ENCODE assay signal across 23 mouse cellular contexts in the genomic region with DNA sequence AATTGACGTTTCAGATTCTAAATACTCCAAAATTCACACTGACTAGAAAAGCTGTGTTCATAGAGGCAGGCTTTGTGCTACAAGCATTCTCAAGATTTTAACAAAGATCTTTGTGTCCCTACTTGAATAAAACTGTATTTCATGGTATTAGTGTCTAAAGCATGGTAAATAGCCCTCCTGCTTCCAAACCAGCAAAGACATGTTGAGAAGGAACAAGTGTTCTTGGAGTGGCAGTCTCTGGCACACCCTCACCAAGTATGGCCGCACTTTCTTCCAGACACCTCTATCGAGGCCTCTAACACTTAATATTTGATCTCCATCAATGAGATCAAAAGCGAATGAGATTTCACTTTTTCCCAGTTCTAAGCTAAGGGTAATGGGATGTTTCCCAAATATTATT.
"Had no signal": no experiment of that assay in that cellular context is flagged by ENCODE, and none has a peak within 500 bp of the region (broad histone marks: within the 10 kb centered on the region; RNA-seq: fewer than 3 reads in every experiment).

No protein-coding gene starts in this region.

- H3K9me3 ChIP-seq: heart, embryonic 10.5 days; heart, embryonic 12.5 days; hindbrain, embryonic 13.5 days; hindbrain, embryonic 15.5 days; intestine, embryonic 15.5 days; limb, embryonic 10.5 days; limb, embryonic 12.5 days had no signal

- H3K36me3 ChIP-seq: hindbrain, embryonic 13.5 days; hindbrain, embryonic 15.5 days; intestine, embryonic 15.5 days; limb, embryonic 10.5 days; limb, embryonic 12.5 days had no signal

- DNase-seq: forebrain, postnatal 0 days; gastrocnemius, postnatal 14 days; gastrocnemius, postnatal 36 days; heart, adult 18-20 months; heart, postnatal 10 days; heart, postnatal 36 days; kidney, adult 18-20 months; kidney, adult 8-10 months; kidney, postnatal 10 days; kidney, postnatal 25 days; kidney, postnatal 4 days; liver had no signal

- H3K27ac ChIP-seq: heart, embryonic 10.5 days; hindbrain, embryonic 13.5 days; hindbrain, embryonic 15.5 days; hindbrain, postnatal 0 days; intestine, embryonic 15.5 days; layer of hippocampus, adult 2 months; left cerebral cortex, adult 2 months; limb, embryonic 10.5 days; limb, embryonic 12.5 days had no signal

- H3K9ac ChIP-seq: forebrain, postnatal 0 days; heart, embryonic 12.5 days; hindbrain, embryonic 13.5 days; hindbrain, embryonic 15.5 days; intestine, embryonic 15.5 days; limb, embryonic 12.5 days had no signal

- H3K4me2 ChIP-seq: heart, embryonic 12.5 days; hindbrain, embryonic 13.5 days; hindbrain, embryonic 15.5 days; intestine, embryonic 15.5 days; limb, embryonic 12.5 days had no signal

- H3K4me3 ChIP-seq: heart, embryonic 10.5 days; heart, embryonic 12.5 days; hindbrain, embryonic 13.5 days; hindbrain, embryonic 15.5 days; intestine, embryonic 15.5 days; layer of hippocampus, adult 2 months; left cerebral cortex, adult 2 months; limb, embryonic 10.5 days; limb, embryonic 12.5 days had no signal

- H3K27me3 ChIP-seq: heart, embryonic 12.5 days; hindbrain, embryonic 13.5 days; hindbrain, embryonic 15.5 days; intestine, embryonic 15.5 days; limb, embryonic 12.5 days had no signal

- ATAC-seq: forebrain, postnatal 0 days; hindbrain, postnatal 0 days; intestine, embryonic 15.5 days; intestine, postnatal 0 days had no signal

- H3K4me1 ChIP-seq: hindbrain, embryonic 13.5 days; hindbrain, embryonic 15.5 days; intestine, embryonic 15.5 days; limb, embryonic 10.5 days; limb, embryonic 12.5 days had no signal
